13 mouse cellular contexts compared by ENCODE assay signal in the genomic region with DNA sequence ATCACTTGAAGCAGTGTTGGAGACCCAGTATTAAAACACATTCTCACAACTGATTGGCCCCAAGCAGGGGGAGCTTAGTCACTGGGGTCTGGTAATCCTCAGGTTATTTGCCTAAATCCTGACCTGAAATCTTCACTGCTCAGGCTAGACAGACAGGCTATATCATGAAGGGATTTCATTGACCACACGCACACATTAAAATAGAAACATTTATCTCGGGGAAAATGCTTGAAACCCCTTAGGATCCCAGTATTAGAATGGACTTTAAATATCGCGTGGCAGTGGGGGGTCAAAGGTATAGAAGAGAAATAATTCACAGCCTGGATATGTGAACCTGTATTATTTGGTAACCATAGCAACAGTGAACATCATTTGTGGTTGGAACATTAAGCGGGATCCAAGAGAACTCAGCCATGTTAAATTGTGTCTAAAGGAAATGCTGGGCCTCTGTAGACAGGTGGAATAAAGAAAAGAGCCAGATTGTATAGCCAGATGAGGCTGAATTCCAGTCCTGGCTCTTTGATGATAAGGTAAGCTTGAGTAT. TPM values are rescaled to one million over a fixed set of nuclear protein-coding genes. Genes with fewer than 3 reads are reported as not detected.
DNase-seq lines count a peak whose midpoint lies in the region; ATAC-seq and TF ChIP-seq lines count a peak whose summit lies in the region.
"Had no signal": no experiment of that assay in that cellular context is flagged by ENCODE, and none has a peak within 500 bp of the region (broad histone marks: within the 10 kb centered on the region; RNA-seq: fewer than 3 reads in every experiment).

No protein-coding gene starts in this region.

- H3K4me2 ChIP-seq in hindbrain, embryonic 12.5 days (replicated peaks), result 0 out of 2 replicates have a peak overlapping the region, but pooled peaks have one; percentile 54
- H3K4me2 ChIP-seq in hindbrain, embryonic 11.5 days (replicated peaks; ENCODE audit: low read depth, low read length), result no peak overlapping the region
- H3K4me2 ChIP-seq in liver, embryonic 12.5 days, result no peak overlapping the region

- peaks cover 10% of the 10 kb centered on the region; the same call in 1 of the 2 replicates for H3K4me1 ChIP-seq in hindbrain, embryonic 12.5 days
- H3K4me1 ChIP-seq in hindbrain, embryonic 11.5 days (replicated peaks; ENCODE audit: control insufficient read depth, insufficient read depth, low read length), result no peaks in the 10 kb centered on the region
- H3K4me1 ChIP-seq in cortical plate, adult 2 months (ENCODE audit: control insufficient read depth, insufficient read depth, low read length), result no peaks in the 10 kb centered on the region
- no peaks in the 10 kb centered on the region for H3K4me1 ChIP-seq in thymus, adult 2 months (replicated peaks; ENCODE audit: control insufficient read depth, insufficient read depth, low read length)
- peaks cover 19% of the 10 kb centered on the region for H3K4me1 ChIP-seq in liver, embryonic 12.5 days

- peaks cover 14% of the 10 kb centered on the region for H3K27me3 ChIP-seq in hindbrain, embryonic 12.5 days
- H3K27me3 ChIP-seq in hindbrain, embryonic 11.5 days (ENCODE audit: control insufficient read depth, insufficient read depth, low read length), result no peaks in the 10 kb centered on the region
- no peaks in the 10 kb centered on the region for H3K27me3 ChIP-seq in thymus, adult 2 months (ENCODE audit: control insufficient read depth, insufficient read depth, low read length)
- H3K27me3 ChIP-seq in liver, embryonic 12.5 days (replicated peaks), result peaks cover 29% of the 10 kb centered on the region

- no peak for TF ChIP-seq CTCF in cortical plate, adult 2 months (IDR thresholded peaks at IDR 0.05; ENCODE audit: extremely low read depth, insufficient read depth, low read length)
- TF ChIP-seq CTCF in thymus, adult 2 months (IDR thresholded peaks at IDR 0.05; ENCODE audit: borderline replicate concordance, control insufficient read depth, extremely low read depth, insufficient read depth, low read length, poor library complexity), result no peak
- no peak for TF ChIP-seq CTCF in layer of hippocampus, adult 2 months (conservative IDR thresholded peaks at IDR 0.05)

- no peak overlapping the region for H3K4me3 ChIP-seq in hindbrain, embryonic 12.5 days
- H3K4me3 ChIP-seq in hindbrain, embryonic 11.5 days (ENCODE audit: low read depth, low read length), result no peak overlapping the region
- peak overlapping the region; percentile 40; the same call in 1 of the 2 replicates for H3K4me3 ChIP-seq in cortical plate, adult 2 months (ENCODE audit: insufficient read depth, low read length)
- peak overlapping the region; percentile 97 for H3K4me3 ChIP-seq in thymus, adult 2 months (ENCODE audit: control insufficient read depth, insufficient read depth, low read length)
- H3K4me3 ChIP-seq in layer of hippocampus, adult 2 months, result no peak overlapping the region
- H3K4me3 ChIP-seq in liver, embryonic 12.5 days, result no peak overlapping the region

- WGBS in hindbrain, embryonic 12.5 days, result 74% methylated on average over 5 of the region's 5 CpGs
- WGBS in hindbrain, embryonic 11.5 days, result 72% methylated on average over 5 of the region's 5 CpGs
- 7% methylated on average over 5 of the region's 5 CpGs for whole genome bisulfite sequencing in thymus, adult 2 months
- 69% methylated on average over 5 of the region's 5 CpGs for WGBS in liver, embryonic 12.5 days (ENCODE audit: insufficient replicate concordance)

- H3K27ac ChIP-seq in hindbrain, embryonic 12.5 days, result no peak overlapping the region
- H3K27ac ChIP-seq in hindbrain, embryonic 11.5 days (ENCODE audit: low read depth, low read length), result no peak overlapping the region
- H3K27ac ChIP-seq in cortical plate, adult 2 months (ENCODE audit: insufficient read depth, low read length), result peak overlapping the region; percentile 67
- peak overlapping the region; percentile 100; the same call in 1 of the 2 replicates for H3K27ac ChIP-seq in thymus, adult 2 months (ENCODE audit: control insufficient read depth, insufficient read depth, low read length)
- H3K27ac ChIP-seq in layer of hippocampus, adult 2 months, result no peak overlapping the region
- no peak overlapping the region for H3K27ac ChIP-seq in liver, embryonic 12.5 days

- H3K9ac ChIP-seq in hindbrain, embryonic 12.5 days, result no peak overlapping the region
- no peak overlapping the region for H3K9ac ChIP-seq in hindbrain, embryonic 11.5 days (ENCODE audit: low read depth, low read length)
- H3K9ac ChIP-seq in liver, embryonic 12.5 days, result no peak overlapping the region

- no peak for TF ChIP-seq POLR2A in cortical plate, adult 2 months (IDR thresholded peaks at IDR 0.05; ENCODE audit: extremely low read depth, insufficient read depth, low read length)
- no peak for TF ChIP-seq POLR2A in thymus, adult 2 months (IDR thresholded peaks at IDR 0.05; ENCODE audit: control insufficient read depth, extremely low read depth, insufficient read depth, low read length, poor library complexity)

- no peak for DNase-seq in hindbrain, embryonic 11.5 days (ENCODE audit: low spot score)
- DNase-seq in thymus, adult 2 months, result no peak
- DNase-seq in lung, adult 18-20 months, result no peak
- DNase-seq in layer of hippocampus, adult 2 months (ENCODE audit: low spot score in 2 of 2), result no peak
- DNase-seq: gastrocnemius, postnatal 14 days; layer of hippocampus, postnatal 36 days had no signal

- ATAC-seq in hindbrain, embryonic 12.5 days (ENCODE audit: low FRiP score), result 0 out of 2 replicates have a peak, but pooled peaks have one; percentile 22
- ATAC-seq in hindbrain, embryonic 11.5 days (ENCODE audit: low FRiP score), result no peak
- peak; percentile 68 for ATAC-seq in inflammation-experienced regulatory T-cells, adult 6 months
- no peak for ATAC-seq in liver, embryonic 12.5 days
- ATAC-seq: intestine, embryonic 16.5 days had no signal

- H3K9me3 ChIP-seq in hindbrain, embryonic 12.5 days (replicated peaks), result no peaks in the 10 kb centered on the region
- H3K9me3 ChIP-seq in hindbrain, embryonic 11.5 days (ENCODE audit: control insufficient read depth, low read length), result no peaks in the 10 kb centered on the region
- no peaks in the 10 kb centered on the region for H3K9me3 ChIP-seq in liver, embryonic 12.5 days (replicated peaks)

- no peaks in the 10 kb centered on the region for H3K36me3 ChIP-seq in hindbrain, embryonic 12.5 days
- H3K36me3 ChIP-seq in hindbrain, embryonic 11.5 days (ENCODE audit: control insufficient read depth, insufficient read depth, low read length), result no peaks in the 10 kb centered on the region
- H3K36me3 ChIP-seq in thymus, adult 2 months (ENCODE audit: control insufficient read depth, insufficient read depth, low read length), result peaks cover 71% of the 10 kb centered on the region
- no peaks in the 10 kb centered on the region for H3K36me3 ChIP-seq in liver, embryonic 12.5 days

RNA-seq across cellular contexts. Expression of a gene that starts 22.9 kb away (rescaled TPM):
- polyA plus RNA-seq in hindbrain, embryonic 12.5 days (2016; fragmentation: Nextera tagmentation; extraction: Ambion mirVana), result not detected in 2 replicates
- polyA plus RNA-seq in hindbrain, embryonic 11.5 days (2014; fragmentation: Nextera tagmentation; extraction: Ambion mirVana), result not detected in 2 replicates
- polyA plus RNA-seq in cortical plate, adult 2 months (2012; rRNA removed), result 0.19 TPM in 1 of 2 replicates, not detected in the other
- polyA plus RNA-seq in inflammation-experienced regulatory T-cells, adult 6 months (2017; shearing (Covaris generic)), result 1 to 10 TPM in 2 of 3 experiments, under 1 TPM in 1; 0.45 to 4.0 (median 2.7) TPM
- 9.8 and 13.8 TPM in 2 replicates for polyA plus RNA-seq in thymus, adult 2 months (2012; rRNA removed)
- not detected for total RNA-seq in layer of hippocampus, adult 2 months (2021)
- 0.22 TPM in 1 of 2 replicates, not detected in the other for polyA plus RNA-seq in liver, embryonic 12.5 days (2016; fragmentation: Nextera tagmentation; extraction: Ambion mirVana)
- total RNA-seq: gastrocnemius, postnatal 14 days; layer of hippocampus, postnatal 36 days; megakaryocyte progenitor cell, adult 5-6 weeks had no signal
- polyA plus RNA-seq: embryonic facial prominence, embryonic 14.5 days had no signal

Comparison
In these comparisons a context has a peak if more than half of its experiments do, and no peak if none do; other contexts are left out.
1. ATAC-seq: peak in hindbrain, embryonic 12.5 days (single experiment) and inflammation-experienced regulatory T-cells, adult 6 months (single experiment); none in hindbrain, embryonic 11.5 days (single experiment) and liver, embryonic 12.5 days (single experiment).
2. H3K27ac ChIP-seq: peak in cortical plate, adult 2 months (single experiment) and thymus, adult 2 months (single experiment); none in hindbrain, embryonic 12.5 days (single experiment), hindbrain, embryonic 11.5 days (single experiment), layer of hippocampus, adult 2 months (single experiment) and liver, embryonic 12.5 days (single experiment).
3. H3K4me3 ChIP-seq: peak in cortical plate, adult 2 months (single experiment) and thymus, adult 2 months (single experiment); none in hindbrain, embryonic 12.5 days (single experiment), hindbrain, embryonic 11.5 days (single experiment), layer of hippocampus, adult 2 months (single experiment) and liver, embryonic 12.5 days (single experiment).